Mouse (Mus musculus): ENCODE results near the gene Bbc3.

DNA sequence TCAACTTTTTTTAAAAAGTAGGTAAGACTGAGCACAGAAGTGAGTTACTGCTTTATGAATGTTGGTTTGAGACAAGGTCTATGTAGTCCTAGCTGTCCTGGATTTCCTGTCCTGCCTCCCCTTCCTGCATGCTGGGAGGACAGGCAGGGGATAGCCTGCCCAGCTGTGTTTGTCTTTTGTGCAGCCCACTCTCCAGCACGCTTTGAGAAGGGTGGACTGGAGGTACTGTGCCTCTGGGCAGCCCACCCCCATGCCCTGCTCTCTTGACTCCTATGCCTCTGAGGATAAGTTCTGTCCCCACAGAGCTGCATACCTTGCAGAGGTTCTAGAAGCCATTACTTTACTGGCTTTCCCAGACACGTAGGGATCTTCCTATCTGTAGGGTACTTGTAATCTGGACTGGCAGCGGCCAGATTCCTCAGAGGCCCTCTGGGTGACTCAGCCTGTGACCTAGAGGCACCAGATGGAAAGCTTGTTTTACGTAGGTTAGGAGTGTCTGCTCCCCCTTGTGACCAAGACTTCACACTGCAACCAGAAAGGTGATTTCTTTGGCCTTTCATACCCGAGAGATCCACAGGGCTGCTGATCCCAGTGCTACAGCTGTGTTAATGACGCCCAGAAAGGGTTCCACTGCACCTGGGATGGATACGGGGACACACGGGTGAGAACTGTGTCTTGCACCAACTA lies 17.9 kb downstream of the Bbc3 start:
- TF ChIP-seq TAL1 (IDR thresholded peaks at IDR 0.05; ENCODE audit: low read length) = no peak
- TF ChIP-seq GATA1 (IDR thresholded peaks at IDR 0.05; ENCODE audit: low read length) = no peak; the same call in 1 of the 2 replicates
